Mouse (Mus musculus) spleen, adult 2 months (tissue): Measurements from ENCODE around the gene Rhebl1. TPM values are rescaled to one million over a fixed set of nuclear protein-coding genes. Genes with fewer than 3 reads are reported as not detected.

ENCODE experiments used
- DNase-seq, 2 experiments: peaks; one replicate each; pipeline versions ENCODE4 v3.0.0 to v3.0.0-alpha.2; 2012 to 2021; ENCODE audit warnings: low spot score in 2 of 2, low read depth in 1 of 2
- H3K27ac ChIP-seq: fragments of 200-500 bp; 2 replicates; pipeline ENCODE4 v1.5.1; 2012; ENCODE audit warnings: low read length, inconsistent platforms; ENCODE audit not compliant: insufficient read depth
- H3K27me3 ChIP-seq: fragments of 200-500 bp; 2 replicates; pipeline ENCODE4 v1.6.1; 2012; ENCODE audit warnings: mild to moderate bottlenecking, moderate library complexity, low read length, inconsistent platforms; ENCODE audit not compliant: control insufficient read depth, insufficient read depth
- H3K36me3 ChIP-seq: fragments of 200-500 bp; 2 replicates; pipeline ENCODE4 v1.6.1; 2012; ENCODE audit warnings: mild to moderate bottlenecking, low read length, inconsistent platforms; ENCODE audit not compliant: control insufficient read depth, insufficient read depth
- H3K4me1 ChIP-seq: fragments of 200-500 bp; 2 replicates; pipeline ENCODE4 v1.6.1; 2011; ENCODE audit warnings: inconsistent platforms; ENCODE audit not compliant: control insufficient read depth, insufficient read depth, insufficient read length
- H3K4me3 ChIP-seq: fragments of 200-500 bp; 2 replicates; pipeline ENCODE4 v1.5.1; 2011; ENCODE audit warnings: mild to moderate bottlenecking, inconsistent platforms; ENCODE audit not compliant: insufficient read depth, insufficient read length; ENCODE audit errors: extremely low read depth
- CTCF ChIP-seq: fragments of 200-500 bp; IDR thresholded peaks from 2 replicates; pipeline ENCODE4 v1.5.1; 2011; ENCODE audit warnings: mild to moderate bottlenecking, inconsistent platforms; ENCODE audit not compliant: insufficient read depth, insufficient read length, insufficient replicate concordance; ENCODE audit errors: extremely low read depth
- POLR2A ChIP-seq: fragments of 200-500 bp; IDR thresholded peaks from 2 replicates; pipeline ENCODE4 v1.6.1; 2011; ENCODE audit warnings: low read depth, low read length, inconsistent platforms
- WGBS: fragments of 180-500 bp; shearing (Covaris S2); methylation state at CpG from one replicate; pipeline ENCODE4 v1.1.7; 2018; 5-methylcytosine and 5-hydroxymethylcytosine counted together
- polyA plus RNA-seq: library from polyadenylated mRNA; depleted of rRNA; stranded (reverse); fragments of >200 nt; gene quantifications from 2 replicates; pipeline ENCODE4 v1.2.3, GENCODE M21; 2012

The Rhebl1 gene
- polyA plus RNA-seq, 1 experiment = 6.0 TPM

DNA sequence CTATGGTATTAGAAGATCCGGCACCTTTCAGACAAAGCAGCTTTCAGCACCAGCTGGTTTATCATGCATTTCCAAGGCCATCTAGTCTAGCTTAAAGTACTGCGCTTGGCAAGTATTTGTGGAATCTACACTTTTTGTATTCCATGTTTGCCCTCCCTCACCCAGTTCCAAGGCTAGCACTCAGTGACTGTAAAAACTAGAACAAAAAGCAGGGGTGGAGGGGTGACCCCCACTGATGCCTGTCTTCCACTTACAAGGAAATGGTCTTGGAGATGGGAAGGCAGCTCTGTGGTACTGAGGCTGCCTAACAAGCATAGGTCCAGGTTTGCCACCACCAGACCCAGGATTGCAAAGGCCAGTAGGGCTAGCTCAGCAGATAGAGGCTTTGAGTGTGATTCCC lies 8.3 kb upstream of the Rhebl1 start:
- 95% methylated on average over 2 of the region's 2 CpGs for WGBS
- TF ChIP-seq POLR2A (no peak), CTCF (no peak)
- Histone ChIP-seq H3K4me3 (no peak overlapping the region), H3K27me3 (peaks cover 8% of the 10 kb centered on the region; the same call in 1 of the 2 replicates), H3K4me1 (peaks cover 3% of the 10 kb centered on the region; the same call in 1 of the 2 replicates), H3K36me3 (peaks cover 15% of the 10 kb centered on the region), H3K27ac (no peak overlapping the region)
- no peak for DNase-seq

DNA sequence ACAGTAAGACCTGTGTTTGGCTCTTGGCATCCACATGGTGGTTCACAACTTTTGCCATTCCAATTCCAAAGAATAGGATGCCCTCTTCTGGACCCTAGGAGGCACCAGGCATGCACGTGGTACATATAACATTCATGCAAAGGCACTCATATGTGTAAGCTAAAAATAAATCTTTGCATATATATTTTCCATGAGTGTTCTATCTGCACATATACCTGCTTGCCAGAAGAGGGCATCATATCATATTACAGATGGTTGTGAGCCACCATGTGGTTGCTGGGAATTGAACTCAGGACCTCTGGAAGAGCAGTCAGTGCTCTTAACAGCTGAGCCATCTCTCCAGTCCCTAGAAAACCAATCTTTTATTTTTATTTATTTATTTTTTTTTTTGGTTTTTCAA lies 7.2 kb upstream of the Rhebl1 start:
- Histone ChIP-seq H3K4me1 (peaks cover 3% of the 10 kb centered on the region; the same call in 1 of the 2 replicates), H3K36me3 (peaks cover 11% of the 10 kb centered on the region), H3K27ac (no peak overlapping the region), H3K4me3 (no peak overlapping the region), H3K27me3 (peaks cover 8% of the 10 kb centered on the region; the same call in 1 of the 2 replicates)
- DNase-seq = no peak
- WGBS = 48% methylated on average over 1 of the region's 1 CpGs
- TF ChIP-seq POLR2A (no peak), CTCF (no peak)

DNA sequence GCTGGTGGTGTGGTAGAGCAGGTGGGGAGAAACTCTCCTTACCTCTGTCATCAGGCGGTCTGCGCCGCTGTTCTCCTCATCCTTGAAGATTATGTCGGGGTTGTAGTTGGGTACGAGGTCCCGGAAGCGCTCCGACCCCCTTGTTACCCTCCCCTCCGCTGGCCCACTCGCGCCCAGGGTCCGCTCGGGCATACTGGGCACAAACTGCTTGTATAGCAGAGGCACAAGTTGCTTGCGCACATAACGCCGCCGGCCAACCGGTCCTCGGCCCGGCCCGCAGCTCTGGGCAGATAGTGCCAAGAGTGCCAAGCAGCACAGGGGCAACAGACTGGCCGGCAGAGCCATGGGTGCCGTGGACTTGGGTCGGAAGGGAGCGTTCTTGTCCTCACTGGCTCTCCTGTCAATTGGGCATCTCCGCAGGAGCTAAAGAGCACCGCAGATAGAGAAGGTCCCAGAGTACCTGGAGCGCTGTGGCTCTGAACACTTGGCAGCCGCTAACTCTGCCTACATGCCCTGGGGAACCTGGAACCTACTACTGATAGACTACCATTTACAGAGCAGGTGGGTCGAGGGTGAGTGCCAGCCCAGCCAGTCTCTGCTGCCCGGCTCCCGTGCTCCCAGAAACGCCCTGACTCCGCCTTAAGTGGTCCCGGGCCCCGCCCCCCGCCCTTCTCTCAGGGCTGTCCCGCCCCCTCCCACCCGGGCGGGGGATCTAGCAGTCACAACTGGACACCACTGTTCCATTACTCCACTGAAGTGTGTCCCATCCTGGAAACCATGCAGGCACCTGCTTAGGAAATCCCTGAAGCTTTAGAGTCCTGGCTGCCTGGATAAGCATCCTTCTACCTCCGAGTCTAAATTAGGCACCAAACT lies 3.8 kb upstream of the Rhebl1 start, which contains the start of gene Dhh:
TSS of gene Dhh (minus strand) at position 613 of the 873 bp plus-strand sequence.
- Histone ChIP-seq H3K4me1 (peaks cover 13% of the 10 kb centered on the region), H3K4me3 (no peak within 1 kb of the TSS), H3K27ac (no peak within 1 kb of the TSS), H3K27me3 (peaks cover 24% of the 10 kb centered on the region), H3K36me3 (no peaks in the 10 kb centered on the region)
- no peak for TF ChIP-seq CTCF
- TF ChIP-seq POLR2A = no peak
- 6% methylated on average over 41 of the region's 41 CpGs for WGBS
- no peak for DNase-seq

DNA sequence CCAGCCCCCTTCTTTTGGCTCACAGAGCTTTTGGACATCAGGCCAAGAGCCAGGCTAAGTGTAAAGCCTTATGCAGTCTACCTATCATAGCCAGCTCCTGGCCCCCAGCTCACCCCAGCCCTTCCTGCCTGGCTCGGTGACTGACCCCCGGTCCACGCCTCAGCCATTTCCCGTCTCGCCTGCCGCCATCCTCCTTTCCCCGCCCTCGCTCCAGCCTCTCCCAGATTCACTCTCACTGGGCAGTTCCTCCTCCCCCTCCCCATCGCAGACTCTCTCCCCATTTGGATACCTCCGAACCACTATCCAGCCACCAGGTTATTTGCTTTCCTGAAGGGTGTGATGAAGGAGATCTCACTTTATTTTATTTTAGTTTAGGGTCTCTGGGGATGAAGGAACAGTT lies 3.2 kb upstream of the Rhebl1 start:
- H3K4me3 ChIP-seq = no peak overlapping the region
- 22% methylated on average over 10 of the region's 10 CpGs for WGBS
- no peak for DNase-seq
- H3K36me3 ChIP-seq = no peaks in the 10 kb centered on the region
- TF ChIP-seq CTCF = no peak
- no peak for TF ChIP-seq POLR2A
- H3K4me1 ChIP-seq = peaks cover 13% of the 10 kb centered on the region
- H3K27me3 ChIP-seq = peaks cover 26% of the 10 kb centered on the region
- H3K27ac ChIP-seq = no peak overlapping the region

DNA sequence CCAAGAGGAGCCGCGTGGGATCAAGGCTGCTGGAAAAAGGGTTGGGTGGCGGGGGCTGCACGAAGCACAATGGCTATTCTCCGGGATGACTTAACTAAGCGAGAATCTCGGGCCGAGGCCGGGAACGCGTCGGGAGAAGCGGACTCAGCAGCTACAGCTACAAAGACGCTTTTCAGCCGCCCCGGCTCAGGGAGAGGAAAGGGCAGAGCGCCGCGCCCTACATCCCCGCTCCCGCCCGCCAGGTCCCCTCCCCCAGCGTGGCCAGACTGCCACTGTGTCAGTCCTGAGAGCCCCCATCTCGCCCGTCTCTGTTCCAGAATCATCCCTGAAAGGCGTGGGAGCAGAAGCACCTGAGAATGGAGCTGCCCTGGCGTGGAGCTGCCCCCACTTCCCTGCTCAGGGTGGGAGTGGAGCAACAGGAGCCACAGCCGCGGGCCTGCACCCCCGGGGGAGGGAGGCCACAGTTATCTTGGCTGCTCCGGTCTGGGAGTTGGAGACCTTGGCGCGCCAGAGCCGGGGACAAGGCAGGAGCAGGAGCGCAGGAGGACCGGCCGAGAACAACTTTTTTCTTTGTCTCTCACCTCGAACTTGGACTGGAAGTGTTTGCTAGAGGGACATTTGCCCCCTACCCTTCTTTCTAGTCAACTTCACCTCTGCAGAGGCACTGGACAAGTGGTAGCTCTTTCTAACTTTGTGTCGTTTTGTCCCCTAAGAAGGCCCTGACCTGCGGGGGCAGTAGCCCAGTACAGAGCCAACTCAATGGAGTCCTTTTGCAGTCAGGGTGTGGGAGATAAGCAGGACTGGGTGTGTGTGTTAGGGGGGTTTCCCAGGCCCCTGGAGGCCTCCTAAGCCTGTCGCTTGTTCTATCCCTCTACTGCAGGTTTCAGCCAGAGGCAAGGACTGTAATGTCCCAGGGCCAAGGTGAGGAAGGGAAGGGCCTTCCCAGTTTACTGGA lies 1.6 kb upstream of the Rhebl1 start:
- DNase-seq = no peak
- H3K27ac ChIP-seq = no peak overlapping the region
- peaks cover 13% of the 10 kb centered on the region for H3K4me1 ChIP-seq
- TF ChIP-seq CTCF = no peak
- no peak for TF ChIP-seq POLR2A
- H3K4me3 ChIP-seq = peak overlapping the region; percentile 23; the same call in 1 of the 2 replicates
- 8% methylated on average over 41 of the region's 41 CpGs for WGBS
- peaks cover 26% of the 10 kb centered on the region for H3K27me3 ChIP-seq
- H3K36me3 ChIP-seq = no peaks in the 10 kb centered on the region

DNA sequence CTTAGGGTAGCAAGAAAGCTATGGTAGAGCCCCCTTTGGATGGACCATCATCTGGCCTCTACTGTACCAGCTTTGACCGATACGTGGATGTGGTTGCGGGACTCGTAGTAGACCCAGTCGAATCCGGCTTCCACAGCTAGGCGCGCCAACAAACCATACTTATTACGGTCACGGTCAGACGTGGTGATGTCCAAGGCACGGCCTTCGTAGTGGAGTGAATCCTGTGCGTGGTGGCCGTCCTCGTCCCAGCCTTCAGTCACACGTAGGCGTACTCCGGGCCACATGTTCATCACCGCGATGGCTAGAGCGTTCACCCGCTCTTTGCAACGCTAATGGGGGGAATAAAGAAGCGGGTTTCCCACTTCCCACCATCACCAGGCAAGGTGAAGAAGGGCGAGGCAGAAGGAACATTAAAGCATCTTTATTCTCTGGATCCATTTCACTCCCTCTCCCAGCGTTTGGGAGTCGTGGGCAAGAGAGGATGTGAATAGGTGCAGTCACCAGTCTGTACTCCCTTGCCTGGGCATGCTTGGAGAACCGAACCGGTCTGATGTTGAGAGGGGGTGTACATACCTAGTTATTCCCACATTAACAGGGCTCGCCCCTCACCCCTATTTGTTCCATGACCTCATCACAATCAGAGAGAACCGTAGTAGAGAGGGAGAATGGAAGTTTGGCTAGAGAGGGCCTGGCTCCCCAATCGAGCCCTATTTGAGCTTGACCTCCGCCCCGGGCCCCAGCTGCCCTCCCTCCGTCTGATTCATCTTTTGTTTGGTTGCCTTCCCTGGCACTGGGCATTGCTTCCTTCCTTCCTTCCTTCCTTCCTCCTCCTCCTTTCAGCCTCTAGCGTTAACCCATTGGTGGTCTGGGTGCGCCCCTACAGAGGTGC lies 650 bp upstream of the Rhebl1 start:
- 10% methylated on average over 38 of the region's 38 CpGs for WGBS
- TF ChIP-seq POLR2A (no peak), CTCF (no peak)
- H3K4me3 ChIP-seq = no peak overlapping the region
- no peak overlapping the region for H3K27ac ChIP-seq
- H3K4me1 ChIP-seq = peaks cover 13% of the 10 kb centered on the region
- DNase-seq = no peak
- peaks cover 26% of the 10 kb centered on the region for H3K27me3 ChIP-seq
- H3K36me3 ChIP-seq = no peaks in the 10 kb centered on the region
